Mouse (Mus musculus) heart, postnatal 4 days (tissue): ENCODE measurements around the gene Lcn8. TPM values are rescaled to one million over a fixed set of nuclear protein-coding genes. Genes with fewer than 3 reads are reported as not detected.
A peak's percentile ranks its signal among the peaks of the same experiment; 100 is the strongest.
"Not testable (repeated sequence)": the region's sequence is repeated elsewhere in the genome, so short reads cannot be mapped to it uniquely, and the experiment has no call there.

Experiments used
- DNase-seq: peaks from one replicate; pipeline ENCODE4 v3.0.0; 2021
- total RNA-seq, 2 experiments: library from RNA; stranded (reverse); gene quantifications; 2 replicates each; pipeline ENCODE4 v1.2.3; 2021

Lcn8 gene
- total RNA-seq, 2 experiments from 2014 or later: 0.72 to 0.74 TPM

GRCm38 (mm10) chr2:25666516-25666915, 13.6 kb downstream of the Lcn8 start:
- DNase-seq: no peak

- no peak for DNase-seq
Measured at GRCm38 (mm10) chr2:25676486-25676885, 23.6 kb downstream of the Lcn8 start, which contains the start of gene Lcn6. Gene Lcn6 (plus strand): TSS chr2:25676786.

- DNase-seq: no peak
Measured at GRCm38 (mm10) chr2:25679559-25679958, 26.6 kb downstream of the Lcn8 start.

GRCm38 (mm10) chr2:25682426-25682825, 29.5 kb downstream of the Lcn8 start, which contains the start of gene Lcn10:
Gene Lcn10 (plus strand): TSS chr2:25682726.
- DNase-seq: no peak

- no peak for DNase-seq
Measured at GRCm38 (mm10) chr2:25686941-25687340, 34.0 kb downstream of the Lcn8 start.

GRCm38 (mm10) chr2:25694605-25695004, 41.7 kb downstream of the Lcn8 start:
- peak; percentile 79 for DNase-seq

GRCm38 (mm10) chr2:25696951-25697350, 44.0 kb downstream of the Lcn8 start:
- DNase-seq: no peak

GRCm38 (mm10) chr2:25698696-25699095, 45.8 kb downstream of the Lcn8 start:
- no peak for DNase-seq

- not testable (repeated sequence) for DNase-seq
Measured at GRCm38 (mm10) chr2:25699743-25700142, 46.8 kb downstream of the Lcn8 start, which contains the start of gene Obp2a. Gene Obp2a (plus strand): TSS chr2:25700043.

GRCm38 (mm10) chr2:25701001-25701400, 48.1 kb downstream of the Lcn8 start:
- DNase-seq: no peak

- no peak for DNase-seq
Measured at GRCm38 (mm10) chr2:25703706-25704105, 50.8 kb downstream of the Lcn8 start.

Other genes starting within 250 kb of the Lcn8 start
- gene Fut7, start 229.9 kb upstream of the Lcn8 start, total RNA-seq: under 1 TPM in 1 of 2 experiments, not detected in 1; 0.11 TPM
- gene Abca2, start 224.4 kb upstream of the Lcn8 start, total RNA-seq: 10 to 100 TPM; 19.4 to 20.7 TPM
- gene Clic3, start 196.3 kb upstream of the Lcn8 start, total RNA-seq: 1 to 10 TPM; 2.8 to 4.1 TPM
- gene Paxx, start 192.0 kb upstream of the Lcn8 start, total RNA-seq: 10 to 100 TPM; 30.5 to 32.8 TPM
- gene Ptgds, start 183.1 kb upstream of the Lcn8 start, total RNA-seq: 100 to 1,000 TPM; 117 to 137 TPM
- not detected for gene Lcn12, start 159.2 kb upstream of the Lcn8 start, total RNA-seq
- 10 to 100 TPM; 93.6 to 98.6 TPM for gene Fbxw5, start 152.4 kb upstream of the Lcn8 start, total RNA-seq
- under 1 TPM in 1 of 2 experiments, not detected in 1; 0.45 TPM for gene C8g, start 151.4 kb upstream of the Lcn8 start, total RNA-seq
- gene Traf2, start 106.2 kb upstream of the Lcn8 start, total RNA-seq: 10 to 100 TPM; 13.2 to 15.8 TPM
- gene Edf1, start 95.3 kb upstream of the Lcn8 start, total RNA-seq: 100 to 1,000 TPM; 151 to 152 TPM
- gene Mamdc4, start 78.3 kb upstream of the Lcn8 start, total RNA-seq: 1 to 10 TPM; 1.4 to 2.3 TPM
- gene Phpt1, start 77.9 kb upstream of the Lcn8 start, total RNA-seq: 100 to 1,000 TPM; 100 to 101 TPM
- gene Ajm1, start 71.4 kb upstream of the Lcn8 start, total RNA-seq: under 1 TPM; 0.14 to 0.41 TPM
- gene Rabl6, start 44.6 kb upstream of the Lcn8 start, total RNA-seq: 10 to 100 TPM; 51.4 to 61.5 TPM
- not detected for gene Ccdc183, start 35.4 kb upstream of the Lcn8 start, total RNA-seq
- 10 to 100 TPM; 22.2 to 24.0 TPM for gene Tmem141, start 31.1 kb upstream of the Lcn8 start, total RNA-seq
- gene Fcna, start 25.1 kb upstream of the Lcn8 start, total RNA-seq: 1 to 10 TPM; 1.3 to 1.4 TPM
- not detected for gene Lcn5, start 4.8 kb downstream of the Lcn8 start, total RNA-seq
- gene Lcn6, start 23.7 kb downstream of the Lcn8 start, total RNA-seq: not detected
- gene Lcn10, start 29.6 kb downstream of the Lcn8 start, total RNA-seq: not detected
- gene Obp2a, start 46.9 kb downstream of the Lcn8 start, total RNA-seq: not detected
- 10 to 100 TPM; 13.7 to 17.1 TPM for gene Bmyc, start 53.6 kb downstream of the Lcn8 start, total RNA-seq
- gene Obp2b, start 83.9 kb downstream of the Lcn8 start, total RNA-seq: not detected
- gene Lcn3, start 112.4 kb downstream of the Lcn8 start, total RNA-seq: not detected
- not detected for gene Lcn11, start 123.9 kb downstream of the Lcn8 start, total RNA-seq
- not detected for gene Gm13539, start 129.1 kb downstream of the Lcn8 start, total RNA-seq
- gene Glt6d1, start 162.7 kb downstream of the Lcn8 start, total RNA-seq: not detected
- gene Lcn9, start 170.0 kb downstream of the Lcn8 start, total RNA-seq: not detected
- gene Sohlh1, start 194.1 kb downstream of the Lcn8 start, total RNA-seq: not detected
- gene Kcnt1, start 210.6 kb downstream of the Lcn8 start, total RNA-seq: under 1 TPM; 0.32 to 0.52 TPM